ENCODE assay signal across 19 mouse cellular contexts in genomic region chrX:93876981-93877633, GRCm38 (mm10). TPM values are rescaled to one million over a fixed set of nuclear protein-coding genes. Genes with fewer than 3 reads are reported as not detected.
DNase-seq lines count a peak whose midpoint lies in the region; ATAC-seq and TF ChIP-seq lines count a peak whose summit lies in the region.
"Had no signal": no experiment of that assay in that cellular context is flagged by ENCODE, and none has a peak within 500 bp of the region (broad histone marks: within the 10 kb centered on the region; RNA-seq: fewer than 3 reads in every experiment).

No protein-coding gene starts in this region.

- H3K27ac ChIP-seq in intestine, embryonic 15.5 days = no peak overlapping the region
- H3K27ac ChIP-seq in intestine, postnatal 0 days (ENCODE audit: low read depth, low read length) = 0 out of 2 replicates have a peak overlapping the region, but pooled peaks have one; percentile 21
- H3K27ac ChIP-seq in layer of hippocampus, adult 2 months = no peak overlapping the region
- H3K27ac ChIP-seq: embryonic facial prominence, embryonic 10.5 days; embryonic facial prominence, embryonic 12.5 days; forebrain, embryonic 12.5 days had no signal

- H3K4me1 ChIP-seq in intestine, embryonic 15.5 days (replicated peaks) = no peaks in the 10 kb centered on the region
- H3K4me1 ChIP-seq in intestine, postnatal 0 days (replicated peaks; ENCODE audit: control insufficient read depth, insufficient read depth, low read length) = no peaks in the 10 kb centered on the region
- H3K4me1 ChIP-seq: embryonic facial prominence, embryonic 10.5 days; embryonic facial prominence, embryonic 12.5 days; forebrain, embryonic 12.5 days had no signal

- H3K27me3 ChIP-seq in intestine, embryonic 15.5 days (replicated peaks) = no peaks in the 10 kb centered on the region; the same call in 1 of the 2 replicates
- H3K27me3 ChIP-seq in intestine, postnatal 0 days (replicated peaks; ENCODE audit: control insufficient read depth, insufficient read depth, low read length) = no peaks in the 10 kb centered on the region

- H3K9ac ChIP-seq in intestine, embryonic 15.5 days = no peak overlapping the region
- no peak overlapping the region for H3K9ac ChIP-seq in intestine, postnatal 0 days (ENCODE audit: low read depth, low read length)
- H3K9ac ChIP-seq: embryonic facial prominence, embryonic 12.5 days; forebrain, embryonic 12.5 days had no signal

- H3K4me2 ChIP-seq in intestine, embryonic 15.5 days (replicated peaks) = no peak overlapping the region
- no peak overlapping the region for H3K4me2 ChIP-seq in intestine, postnatal 0 days (replicated peaks; ENCODE audit: low read depth)
- H3K4me2 ChIP-seq: embryonic facial prominence, embryonic 12.5 days; forebrain, embryonic 12.5 days had no signal

- TF ChIP-seq CTCF in intestine, postnatal 0 days (IDR thresholded peaks at IDR 0.05; ENCODE audit: low read depth) = no peak
- no peak for TF ChIP-seq CTCF in layer of hippocampus, adult 2 months (conservative IDR thresholded peaks at IDR 0.05)

- no peak overlapping the region for H3K4me3 ChIP-seq in intestine, embryonic 15.5 days (replicated peaks)
- no peak overlapping the region for H3K4me3 ChIP-seq in intestine, postnatal 0 days (ENCODE audit: low read depth, low read length)
- no peak overlapping the region for H3K4me3 ChIP-seq in layer of hippocampus, adult 2 months
- H3K4me3 ChIP-seq: embryonic facial prominence, embryonic 10.5 days; embryonic facial prominence, embryonic 12.5 days; forebrain, embryonic 12.5 days had no signal

- no peaks in the 10 kb centered on the region for H3K9me3 ChIP-seq in intestine, embryonic 15.5 days
- H3K9me3 ChIP-seq in intestine, postnatal 0 days (ENCODE audit: control insufficient read depth) = no peaks in the 10 kb centered on the region
- H3K9me3 ChIP-seq: embryonic facial prominence, embryonic 10.5 days; embryonic facial prominence, embryonic 12.5 days; forebrain, embryonic 12.5 days had no signal

- 65% methylated on average over 7 of the region's 7 CpGs for WGBS in intestine, embryonic 15.5 days
- 52% methylated on average over 7 of the region's 7 CpGs for WGBS in intestine, postnatal 0 days

- no peak for DNase-seq in cerebellum, postnatal 4 days (ENCODE audit: low spot score in 2 of 2)
- DNase-seq in frontal cortex, postnatal 10 days (ENCODE audit: low spot score in 2 of 2) = no peak
- no peak for DNase-seq in layer of hippocampus, adult 2 months (ENCODE audit: low spot score in 2 of 2)
- DNase-seq: adrenal gland, adult 2 months; adrenal gland, postnatal 10 days; adrenal gland, postnatal 25 days; cerebellum, adult 11 months; cerebellum, adult 18-20 months; cerebellum, adult 8-10 months; cerebellum, adult 9-11 months; cerebellum, postnatal 14 days; cerebellum, postnatal 36 days had no signal

- no peaks in the 10 kb centered on the region for H3K36me3 ChIP-seq in intestine, embryonic 15.5 days
- no peaks in the 10 kb centered on the region for H3K36me3 ChIP-seq in intestine, postnatal 0 days (ENCODE audit: control insufficient read depth, insufficient read depth)
- H3K36me3 ChIP-seq: embryonic facial prominence, embryonic 10.5 days; embryonic facial prominence, embryonic 12.5 days; forebrain, embryonic 12.5 days had no signal

- ATAC-seq in intestine, embryonic 15.5 days = peak; percentile 81
- no peak for ATAC-seq in intestine, postnatal 0 days
- ATAC-seq: forebrain, embryonic 14.5 days; forebrain, embryonic 16.5 days had no signal

RNA-seq across cellular contexts. Expression of gene Pdk3, which starts 45.1 kb away (rescaled TPM):
- 55.3 and 57.8 TPM in 2 replicates for polyA plus RNA-seq in intestine, embryonic 15.5 days (2015; fragmentation: Nextera tagmentation; extraction: Ambion mirVana)
- 44.2 and 45.7 TPM in 2 replicates for polyA plus RNA-seq in intestine, postnatal 0 days (2015; fragmentation: Nextera tagmentation; extraction: Ambion mirVana)
- 10 to 100 TPM; 39.0 to 43.9 TPM for total RNA-seq in layer of hippocampus, adult 2 months (2021)
